Mouse (Mus musculus): Measurements from ENCODE around the gene Endog.

DNA sequence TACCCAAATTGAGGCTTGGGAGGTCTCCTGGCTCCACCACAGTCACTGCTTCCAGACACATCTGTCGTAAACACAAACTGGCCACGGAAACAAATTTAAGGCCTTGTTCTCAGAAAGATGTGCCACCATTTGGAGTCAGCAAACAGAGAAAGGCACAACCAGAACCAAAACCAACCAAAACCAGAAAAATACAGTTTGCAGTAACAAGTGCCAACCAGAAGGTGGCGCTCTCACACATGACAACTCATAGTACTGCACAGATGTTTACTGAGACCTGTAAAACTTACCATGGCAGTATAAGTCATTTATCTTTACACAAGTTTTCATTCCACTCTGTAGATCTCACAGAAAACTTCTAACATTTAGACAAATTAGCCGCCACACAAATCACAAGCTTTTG, 4.6 kb upstream of the Endog start:
- TF ChIP-seq GATA1 (IDR thresholded peaks at IDR 0.05; ENCODE audit: borderline replicate concordance, low read length) (no peak), FLI1 (IDR thresholded peaks at IDR 0.05; ENCODE audit: low read length) (no peak)

All from megakaryocyte, embryonic 14.5 days (primary cell).